Comparison of ENCODE assay signal across 21 mouse cellular contexts in genomic region chr13:81335241-81335640, GRCm38 (mm10).
DNase-seq lines count a peak whose midpoint lies in the region; ATAC-seq and TF ChIP-seq lines count a peak whose summit lies in the region.
"Had no signal": no experiment of that assay in that cellular context is flagged by ENCODE, and none has a peak within 500 bp of the region (broad histone marks: within the 10 kb centered on the region; RNA-seq: fewer than 3 reads in every experiment).

No protein-coding gene starts in this region.

- peak; percentile 98 for DNase-seq in liver, adult 2 months (ENCODE audit: extremely low read depth, low read depth, low spot score)
- DNase-seq in liver, embryonic 11.5 days (ENCODE audit: low spot score), result no peak
- no peak for DNase-seq in liver, postnatal 0 days
- no peak for DNase-seq in liver
- DNase-seq: adrenal gland, adult 2 months; adrenal gland, adult 8-10 months; adrenal gland, postnatal 10 days; adrenal gland, postnatal 14 days; adrenal gland, postnatal 25 days; adrenal gland, postnatal 36 days; B cell, adult 2 months; cerebellum, adult 11 months; cerebellum, adult 11-12 months; cerebellum, adult 18-20 months had no signal

- H3K4me2 ChIP-seq in liver, embryonic 11.5 days, result no peak overlapping the region
- no peak overlapping the region for H3K4me2 ChIP-seq in liver, embryonic 16.5 days (ENCODE audit: low read depth, low read length)
- no peak overlapping the region for H3K4me2 ChIP-seq in liver, embryonic 12.5 days
- H3K4me2 ChIP-seq in liver, postnatal 0 days (ENCODE audit: low read depth, low read length), result no peak overlapping the region

- no peak overlapping the region for H3K4me3 ChIP-seq in liver, adult 2 months (ENCODE audit: insufficient read depth, low read depth, low read length)
- H3K4me3 ChIP-seq in liver, embryonic 11.5 days (ENCODE audit: low read depth, low read length), result no peak overlapping the region
- H3K4me3 ChIP-seq in liver, embryonic 16.5 days (ENCODE audit: low read depth, low read length), result no peak overlapping the region
- H3K4me3 ChIP-seq in liver, embryonic 12.5 days, result no peak overlapping the region
- H3K4me3 ChIP-seq in liver, postnatal 0 days (ENCODE audit: low read depth, low read length), result no peak overlapping the region

- peak; percentile 75 for TF ChIP-seq EP300 in liver, postnatal 0 days (IDR thresholded peaks at IDR 0.05; ENCODE audit: low read depth)

- no peak for ATAC-seq in liver, embryonic 11.5 days (replicated peaks; ENCODE audit: low FRiP score)
- ATAC-seq in liver, embryonic 16.5 days (ENCODE audit: low read depth), result peak; percentile 39; the same call in 1 of the 2 replicates
- no peak for ATAC-seq in liver, embryonic 12.5 days
- ATAC-seq in liver, postnatal 0 days, result peak; percentile 83
- ATAC-seq: activated CD4-positive, CD25-positive, alpha-beta regulatory T cell, adult 4 months; CD4-positive, CD25-positive, alpha-beta regulatory T cell, adult 4 months; Patski had no signal

- no peaks in the 10 kb centered on the region for H3K79me2 ChIP-seq in liver, adult 2 months (ENCODE audit: control insufficient read depth, insufficient read depth, low read length)

- H3K36me3 ChIP-seq in liver, adult 2 months (ENCODE audit: control insufficient read depth, insufficient read depth, low read length), result no peaks in the 10 kb centered on the region
- no peaks in the 10 kb centered on the region for H3K36me3 ChIP-seq in liver, embryonic 11.5 days (ENCODE audit: control insufficient read depth, insufficient read depth, low read length)
- H3K36me3 ChIP-seq in liver, embryonic 16.5 days (ENCODE audit: control insufficient read depth, insufficient read depth), result no peaks in the 10 kb centered on the region
- no peaks in the 10 kb centered on the region for H3K36me3 ChIP-seq in liver, embryonic 12.5 days
- no peaks in the 10 kb centered on the region for H3K36me3 ChIP-seq in liver, postnatal 0 days (replicated peaks; ENCODE audit: insufficient read depth, low read length)
- H3K36me3 ChIP-seq: G1E had no signal

- no peaks in the 10 kb centered on the region for H3K9me3 ChIP-seq in liver, embryonic 11.5 days (ENCODE audit: control insufficient read depth, low read length)
- no peaks in the 10 kb centered on the region for H3K9me3 ChIP-seq in liver, embryonic 16.5 days (replicated peaks; ENCODE audit: control insufficient read depth, low read length)
- H3K9me3 ChIP-seq in liver, embryonic 12.5 days (replicated peaks), result no peaks in the 10 kb centered on the region
- H3K9me3 ChIP-seq in liver, postnatal 0 days (ENCODE audit: low read length), result no peaks in the 10 kb centered on the region
- H3K9me3 ChIP-seq: G1E had no signal

- WGBS in liver, adult 2 months, result 26% methylated on average over 1 of the region's 1 CpGs
- 71% methylated on average over 1 of the region's 1 CpGs for WGBS in liver, embryonic 11.5 days
- 56% methylated on average over 1 of the region's 1 CpGs for WGBS in liver, embryonic 16.5 days (ENCODE audit: insufficient replicate concordance)
- WGBS in liver, embryonic 12.5 days (ENCODE audit: insufficient replicate concordance), result 50% methylated on average over 1 of the region's 1 CpGs
- WGBS in liver, postnatal 0 days (ENCODE audit: insufficient replicate concordance), result 64% methylated on average over 1 of the region's 1 CpGs

- H3K27me3 ChIP-seq in liver, adult 2 months (ENCODE audit: control insufficient read depth, insufficient read depth, low read length), result no peaks in the 10 kb centered on the region
- H3K27me3 ChIP-seq in liver, embryonic 11.5 days (replicated peaks; ENCODE audit: control insufficient read depth, insufficient read depth, low read length), result no peaks in the 10 kb centered on the region
- H3K27me3 ChIP-seq in liver, embryonic 16.5 days (ENCODE audit: control insufficient read depth, insufficient read depth, low read depth, low read length), result no peaks in the 10 kb centered on the region
- H3K27me3 ChIP-seq in liver, embryonic 12.5 days (replicated peaks), result no peaks in the 10 kb centered on the region
- no peaks in the 10 kb centered on the region for H3K27me3 ChIP-seq in liver, postnatal 0 days (ENCODE audit: insufficient read depth, low read length)
- H3K27me3 ChIP-seq: CH12.LX had no signal

- H3K9ac ChIP-seq in liver, adult 2 months (ENCODE audit: low read depth, low read length), result no peak overlapping the region
- H3K9ac ChIP-seq in liver, embryonic 11.5 days (ENCODE audit: low read depth, low read length), result no peak overlapping the region
- H3K9ac ChIP-seq in liver, embryonic 16.5 days (ENCODE audit: low read depth, low read length), result no peak overlapping the region
- H3K9ac ChIP-seq in liver, embryonic 12.5 days, result no peak overlapping the region
- H3K9ac ChIP-seq in liver, postnatal 0 days (replicated peaks), result no peak overlapping the region

- no peak for TF ChIP-seq CTCF in liver, adult 2 months (IDR thresholded peaks at IDR 0.05; ENCODE audit: low read depth, low read length)
- TF ChIP-seq CTCF in liver, postnatal 0 days (IDR thresholded peaks at IDR 0.05; ENCODE audit: low read depth), result no peak

- no peak overlapping the region; the same call in 1 of the 2 replicates for H3K27ac ChIP-seq in liver, adult 2 months (replicated peaks; ENCODE audit: insufficient read depth, low read depth, low read length)
- no peak overlapping the region for H3K27ac ChIP-seq in liver, embryonic 11.5 days (ENCODE audit: low read depth, low read length)
- no peak overlapping the region for H3K27ac ChIP-seq in liver, embryonic 16.5 days (ENCODE audit: low read length)
- H3K27ac ChIP-seq in liver, embryonic 12.5 days, result no peak overlapping the region
- H3K27ac ChIP-seq in liver, postnatal 0 days (ENCODE audit: low read depth), result peak overlapping the region; percentile 87

- H3K4me1 ChIP-seq in liver, adult 2 months (ENCODE audit: control insufficient read depth, insufficient read depth, low read length), result peaks cover 38% of the 10 kb centered on the region
- H3K4me1 ChIP-seq in liver, embryonic 11.5 days (replicated peaks; ENCODE audit: control insufficient read depth, insufficient read depth, low read length), result peaks cover 4% of the 10 kb centered on the region; the same call in 1 of the 2 replicates
- H3K4me1 ChIP-seq in liver, embryonic 16.5 days (ENCODE audit: control insufficient read depth, low read depth, low read length), result no peaks in the 10 kb centered on the region; the same call in none of the 2 replicates
- H3K4me1 ChIP-seq in liver, embryonic 12.5 days, result no peaks in the 10 kb centered on the region
- H3K4me1 ChIP-seq in liver, postnatal 0 days (ENCODE audit: insufficient read depth), result peaks cover 2% of the 10 kb centered on the region; the same call in 1 of the 2 replicates

- no peak for TF ChIP-seq POLR2A in liver, adult 2 months (IDR thresholded peaks at IDR 0.05; ENCODE audit: extremely low read depth, insufficient read depth, low read length)

Comparison
In these comparisons a context has a peak if more than half of its experiments do, and no peak if none do; other contexts are left out.
1. ATAC-seq: peak in liver, embryonic 16.5 days (single experiment) and liver, postnatal 0 days (single experiment); none in liver, embryonic 11.5 days (single experiment) and liver, embryonic 12.5 days (single experiment).